Mouse (Mus musculus) limb, embryonic 15.5 days (tissue): Measurements from ENCODE around the gene Ddx19b. TPM values are rescaled to one million over a fixed set of nuclear protein-coding genes. Genes with fewer than 3 reads are reported as not detected.
"Not testable (repeated sequence)": the region's sequence is repeated elsewhere in the genome, so short reads cannot be mapped to it uniquely, and the experiment has no call there.

ENCODE experiments used
- ATAC-seq: fragments of 200-750 bp; cut with Nextera tagmentation; 2 replicates; pipeline ENCODE4 v1.8.0; 2017; ENCODE audit warnings: low read depth, moderate TSS enrichment; ENCODE audit not compliant: insufficient number of reproducible peaks, low FRiP score, low TSS enrichment
- H3K27ac ChIP-seq: fragments of 300-500 bp; sonication (generic); 2 replicates; pipeline ENCODE4 v1.5.1; 2015; ENCODE audit warnings: moderate library complexity, mild to moderate bottlenecking, inconsistent platforms
- H3K27me3 ChIP-seq: fragments of 300-500 bp; sonication (generic); 2 replicates; pipeline ENCODE4 v1.6.1; 2015; ENCODE audit warnings: inconsistent platforms
- H3K36me3 ChIP-seq: fragments of 300-500 bp; sonication (generic); 2 replicates; pipeline ENCODE4 v1.6.1; 2015; ENCODE audit warnings: inconsistent platforms
- H3K4me1 ChIP-seq: fragments of 300-500 bp; sonication (generic); 2 replicates; pipeline ENCODE4 v1.6.1; 2015; ENCODE audit warnings: inconsistent platforms
- H3K4me2 ChIP-seq: fragments of 300-500 bp; sonication (generic); 2 replicates; pipeline ENCODE4 v1.6.1; 2015; ENCODE audit warnings: mild to moderate bottlenecking, inconsistent platforms
- H3K4me3 ChIP-seq: fragments of 300-500 bp; sonication (generic); 2 replicates; pipeline ENCODE4 v1.5.1; 2015; ENCODE audit warnings: mild to moderate bottlenecking, inconsistent platforms
- H3K9ac ChIP-seq: fragments of 300-500 bp; sonication (generic); 2 replicates; pipeline ENCODE4 v1.6.1; 2015; ENCODE audit warnings: inconsistent platforms
- H3K9me3 ChIP-seq: fragments of 300-500 bp; sonication (generic); 2 replicates; pipeline ENCODE4 v1.6.1; 2016; ENCODE audit warnings: inconsistent platforms
- WGBS: fragments of 180-500 bp; shearing (Covaris S2); methylation state at CpG from one replicate; pipeline ENCODE4 v1.1.7; 2015; 5-methylcytosine and 5-hydroxymethylcytosine counted together
- polyA plus RNA-seq: library from polyadenylated mRNA; unstranded; fragments of >200 nt; fragmentation: Nextera tagmentation; extraction: Ambion mirVana; gene quantifications from 2 replicates; pipeline ENCODE4 v1.2.1, GENCODE M21; 2015

Gene Ddx19b
- polyA plus RNA-seq, 1 experiment from 2014 or later, result 4.9 TPM

GRCm38 (mm10) chr8:110981304-110981703 is 50.2 kb downstream of the Ddx19b start:
- Histone ChIP-seq H3K4me3 (no peak overlapping the region), H3K36me3 (peaks cover 74% of the 10 kb centered on the region), H3K4me1 (no peaks in the 10 kb centered on the region), H3K27ac (no peak overlapping the region), H3K9me3 (no peaks in the 10 kb centered on the region), H3K27me3 (no peaks in the 10 kb centered on the region), H3K4me2 (no peak overlapping the region), H3K9ac (no peak overlapping the region)
- WGBS, result 91% methylated on average over 2 of the region's 2 CpGs
- ATAC-seq, result no peak

DNA sequence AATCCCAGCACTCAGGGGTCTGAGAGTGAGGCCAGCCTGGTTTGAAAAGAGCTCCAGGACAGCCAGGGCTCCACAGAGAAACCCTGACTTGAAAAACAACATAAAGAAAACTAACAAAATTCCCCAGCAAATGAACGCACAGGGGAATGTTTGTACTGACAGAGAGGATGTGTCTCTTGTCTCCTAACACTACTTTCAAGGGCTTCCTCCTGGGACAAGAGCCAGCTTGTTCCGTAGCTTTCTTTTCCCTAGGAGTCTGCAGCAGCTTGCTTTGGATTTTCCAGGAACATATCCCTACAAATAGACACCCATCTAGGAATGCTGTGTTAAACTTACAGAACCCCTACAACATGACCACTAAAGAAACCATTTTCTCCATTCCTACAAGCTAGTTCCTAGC is 53.6 kb downstream of the Ddx19b start:
- not testable (repeated sequence) for ATAC-seq, H3K4me3 ChIP-seq, H3K4me2 ChIP-seq, H3K9me3 ChIP-seq, H3K4me1 ChIP-seq, H3K27me3 ChIP-seq, H3K27ac ChIP-seq, H3K9ac ChIP-seq
- WGBS, result 88% methylated on average over 2 of the region's 2 CpGs
- H3K36me3 ChIP-seq, result peaks cover 69% of the 10 kb centered on the region

GRCm38 (mm10) chr8:110976532-110976931 is 55.0 kb downstream of the Ddx19b start:
- WGBS, result 92% methylated on average over 8 of the region's 8 CpGs
- H3K27me3 ChIP-seq, H3K4me3 ChIP-seq, H3K27ac ChIP-seq, H3K4me2 ChIP-seq, H3K9ac ChIP-seq, ATAC-seq, H3K4me1 ChIP-seq, H3K9me3 ChIP-seq: not testable (repeated sequence)
- peaks cover 68% of the 10 kb centered on the region for H3K36me3 ChIP-seq

DNA sequence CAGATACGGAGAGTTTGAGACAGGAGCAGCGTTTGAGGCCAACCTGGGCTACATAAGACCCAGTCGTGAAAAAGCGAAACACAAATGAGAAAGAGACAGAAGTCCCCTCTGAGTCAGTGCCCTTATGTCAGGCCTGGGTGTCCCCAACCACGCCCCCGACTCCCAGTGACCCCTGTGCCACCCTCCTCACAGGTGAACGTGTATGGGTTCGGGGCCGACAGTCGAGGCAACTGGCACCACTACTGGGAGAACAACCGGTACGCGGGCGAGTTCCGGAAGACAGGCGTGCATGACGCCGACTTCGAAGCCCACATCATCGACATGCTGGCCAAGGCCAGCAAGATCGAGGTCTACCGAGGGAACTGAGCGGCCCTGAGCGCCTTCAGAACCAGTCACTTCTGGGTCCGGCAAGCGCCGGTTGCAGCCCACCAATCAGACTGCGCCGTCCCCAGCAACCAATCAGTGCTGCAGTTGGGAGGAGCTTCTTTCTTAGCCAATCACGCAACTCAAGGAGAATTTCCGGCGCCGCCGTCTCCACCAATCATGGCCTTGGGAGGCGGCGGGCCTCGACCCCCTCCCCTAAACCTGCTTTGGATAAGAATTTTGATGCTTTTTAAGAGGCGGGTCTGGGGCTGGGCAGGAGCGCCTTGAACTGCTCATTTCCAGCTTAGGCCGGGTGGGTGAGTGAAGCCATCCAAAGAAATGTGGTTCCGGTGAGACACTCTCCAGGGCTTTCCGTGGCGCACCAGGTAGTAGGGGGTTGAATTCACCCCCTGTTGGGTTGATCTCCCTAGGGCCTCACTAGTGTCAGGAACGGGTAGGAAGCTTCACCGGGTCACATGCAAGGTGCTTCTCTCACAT is 61.4 kb downstream of the Ddx19b start:
- no peak overlapping the region for H3K27ac ChIP-seq
- 6% methylated on average over 45 of the region's 45 CpGs for whole genome bisulfite sequencing

GRCm38 (mm10) chr8:110967326-110967725 is 64.2 kb downstream of the Ddx19b start:
- 77% methylated on average over 9 of the region's 9 CpGs for WGBS
- H3K4me1 ChIP-seq, result peaks cover 22% of the 10 kb centered on the region
- H3K9me3 ChIP-seq, result no peaks in the 10 kb centered on the region

More for the DNA sequence above, 61.4 kb downstream of the Ddx19b start:
- ATAC-seq, result peak; percentile 91
- H3K4me2 ChIP-seq, result peak overlapping the region; percentile 62
- peaks cover 22% of the 10 kb centered on the region for H3K4me1 ChIP-seq
- peak overlapping the region; percentile 41 for H3K4me3 ChIP-seq
- no peaks in the 10 kb centered on the region for H3K9me3 ChIP-seq
- H3K36me3 ChIP-seq, result peaks cover 66% of the 10 kb centered on the region
- no peaks in the 10 kb centered on the region for H3K27me3 ChIP-seq
- H3K9ac ChIP-seq, result peak overlapping the region; percentile 26

DNA sequence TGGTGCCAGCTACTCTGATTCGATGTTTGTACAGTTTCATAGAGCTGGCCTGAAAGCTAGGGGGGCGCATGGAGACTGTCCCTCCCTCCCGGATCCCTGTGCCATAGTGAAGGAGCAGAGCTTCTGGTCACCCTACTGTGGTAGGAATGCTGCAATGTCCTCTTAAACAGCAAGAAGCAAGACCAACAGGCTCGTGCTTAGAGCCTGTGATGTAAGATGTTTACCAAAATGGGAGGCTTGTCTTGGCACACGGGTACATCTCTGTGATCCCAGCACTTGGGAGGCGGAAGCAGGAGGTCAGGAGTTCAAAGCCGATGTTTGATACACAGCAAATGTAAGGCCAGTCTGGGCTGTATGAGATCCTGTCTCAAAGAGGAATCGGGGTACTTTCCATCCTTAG is 65.0 kb downstream of the Ddx19b start:
- Histone ChIP-seq H3K4me1 (peaks cover 22% of the 10 kb centered on the region), H3K4me2 (no peak overlapping the region), H3K9ac (no peak overlapping the region), H3K27ac (no peak overlapping the region; the same call in 1 of the 2 replicates), H3K9me3 (no peaks in the 10 kb centered on the region), H3K4me3 (no peak overlapping the region), H3K27me3 (no peaks in the 10 kb centered on the region), H3K36me3 (peaks cover 62% of the 10 kb centered on the region)
- WGBS, result 90% methylated on average over 8 of the region's 8 CpGs
- no peak for ATAC-seq

More at GRCm38 (mm10) chr8:110967326-110967725, 64.2 kb downstream of the Ddx19b start:
- Histone ChIP-seq H3K4me2 (no peak overlapping the region), H3K27ac (no peak overlapping the region), H3K36me3 (peaks cover 61% of the 10 kb centered on the region), H3K27me3 (no peaks in the 10 kb centered on the region), H3K9ac (no peak overlapping the region), H3K4me3 (no peak overlapping the region)
- ATAC-seq, result no peak

GRCm38 (mm10) chr8:110965594-110965993 is 66.0 kb downstream of the Ddx19b start:
- Histone ChIP-seq H3K4me3 (no peak overlapping the region), H3K27me3 (no peaks in the 10 kb centered on the region), H3K4me2 (no peak overlapping the region), H3K9me3 (no peaks in the 10 kb centered on the region), H3K4me1 (peaks cover 18% of the 10 kb centered on the region), H3K36me3 (peaks cover 58% of the 10 kb centered on the region), H3K27ac (no peak overlapping the region), H3K9ac (no peak overlapping the region)
- 43% methylated on average over 7 of the region's 7 CpGs for WGBS
- ATAC-seq, result 0 out of 2 replicates have a peak, but pooled peaks have one; percentile 21

DNA sequence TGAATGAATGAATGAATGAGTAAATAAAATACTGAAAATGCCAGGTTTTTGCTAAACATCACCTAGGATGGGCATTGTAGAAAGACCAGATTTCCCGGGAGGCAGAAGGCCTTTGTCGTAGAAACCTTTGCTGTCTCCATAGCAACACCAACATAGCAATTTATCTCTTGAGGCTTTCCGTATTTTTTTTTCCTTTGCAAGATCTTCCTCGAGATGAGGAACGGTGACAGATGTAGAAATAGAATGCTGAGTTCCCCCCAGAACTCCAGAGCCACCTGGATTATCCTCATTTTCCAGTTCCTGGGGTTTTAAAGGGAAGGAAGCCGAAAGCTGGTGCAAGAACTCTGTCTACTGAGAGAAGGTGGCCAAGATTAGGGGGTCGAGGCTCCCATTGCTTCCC is 66.9 kb downstream of the Ddx19b start:
- H3K27me3 ChIP-seq, result no peaks in the 10 kb centered on the region
- H3K9ac ChIP-seq, result no peak overlapping the region
- WGBS, result 78% methylated on average over 7 of the region's 7 CpGs
- peaks cover 66% of the 10 kb centered on the region for H3K36me3 ChIP-seq
- H3K4me2 ChIP-seq, result no peak overlapping the region
- no peaks in the 10 kb centered on the region for H3K9me3 ChIP-seq
- H3K27ac ChIP-seq, result no peak overlapping the region
- no peak overlapping the region for H3K4me3 ChIP-seq
- ATAC-seq, result no peak
- H3K4me1 ChIP-seq, result peaks cover 11% of the 10 kb centered on the region; the same call in 1 of the 2 replicates

DNA sequence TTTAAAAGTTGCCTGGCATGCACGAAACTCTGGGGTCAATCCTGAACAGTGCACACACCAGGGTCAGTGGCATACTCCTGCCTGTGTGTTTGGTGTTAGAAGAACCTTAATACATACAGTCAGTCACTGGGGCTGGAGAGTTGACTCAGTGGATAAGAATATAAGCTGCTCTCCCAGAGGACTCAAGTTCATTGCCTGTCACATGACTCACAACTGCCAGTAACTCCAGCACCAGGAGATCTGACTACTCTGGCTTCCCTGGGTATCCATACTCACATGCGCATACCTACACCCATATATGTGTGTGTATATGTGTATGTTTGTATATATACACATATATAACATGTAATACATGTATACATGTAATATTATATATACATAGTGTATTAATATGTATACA is 68.5 kb downstream of the Ddx19b start:
- no peaks in the 10 kb centered on the region for H3K27me3 ChIP-seq
- H3K9ac ChIP-seq, result no peak overlapping the region
- no peak for ATAC-seq
- no peak overlapping the region for H3K4me2 ChIP-seq
- peaks cover 71% of the 10 kb centered on the region for H3K36me3 ChIP-seq
- WGBS, result 94% methylated on average over 2 of the region's 2 CpGs
- no peak overlapping the region for H3K4me3 ChIP-seq
- no peaks in the 10 kb centered on the region for H3K9me3 ChIP-seq
- peaks cover 8% of the 10 kb centered on the region; the same call in 1 of the 2 replicates for H3K4me1 ChIP-seq
- H3K27ac ChIP-seq, result no peak overlapping the region

DNA sequence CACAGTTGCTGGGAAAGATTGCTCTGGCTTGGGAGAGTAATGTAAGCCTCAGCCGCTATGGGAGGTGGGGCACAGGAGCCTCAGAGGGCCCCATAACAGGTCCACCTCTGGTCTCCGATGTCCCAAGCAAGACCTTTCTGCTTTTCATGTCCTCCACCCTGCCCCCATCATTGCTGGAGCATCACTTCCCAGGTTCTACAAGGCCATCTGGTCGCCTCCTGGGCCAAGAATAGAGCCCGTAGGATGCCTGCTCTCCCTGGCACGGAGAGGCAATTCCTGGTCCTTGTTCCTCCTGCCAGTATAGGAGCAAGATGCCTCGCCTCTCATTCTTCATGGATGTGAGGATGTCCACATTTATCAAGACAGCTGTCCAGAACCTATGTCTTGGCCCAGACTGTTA is 71.6 kb downstream of the Ddx19b start:
- ATAC-seq, result no peak
- no peak overlapping the region for H3K9ac ChIP-seq
- peaks cover 64% of the 10 kb centered on the region for H3K36me3 ChIP-seq
- no peaks in the 10 kb centered on the region for H3K9me3 ChIP-seq
- H3K4me2 ChIP-seq, result no peak overlapping the region
- no peak overlapping the region for H3K27ac ChIP-seq
- WGBS, result 85% methylated on average over 6 of the region's 6 CpGs
- H3K4me3 ChIP-seq, result no peak overlapping the region
- H3K27me3 ChIP-seq, result no peaks in the 10 kb centered on the region
- no peaks in the 10 kb centered on the region for H3K4me1 ChIP-seq

DNA sequence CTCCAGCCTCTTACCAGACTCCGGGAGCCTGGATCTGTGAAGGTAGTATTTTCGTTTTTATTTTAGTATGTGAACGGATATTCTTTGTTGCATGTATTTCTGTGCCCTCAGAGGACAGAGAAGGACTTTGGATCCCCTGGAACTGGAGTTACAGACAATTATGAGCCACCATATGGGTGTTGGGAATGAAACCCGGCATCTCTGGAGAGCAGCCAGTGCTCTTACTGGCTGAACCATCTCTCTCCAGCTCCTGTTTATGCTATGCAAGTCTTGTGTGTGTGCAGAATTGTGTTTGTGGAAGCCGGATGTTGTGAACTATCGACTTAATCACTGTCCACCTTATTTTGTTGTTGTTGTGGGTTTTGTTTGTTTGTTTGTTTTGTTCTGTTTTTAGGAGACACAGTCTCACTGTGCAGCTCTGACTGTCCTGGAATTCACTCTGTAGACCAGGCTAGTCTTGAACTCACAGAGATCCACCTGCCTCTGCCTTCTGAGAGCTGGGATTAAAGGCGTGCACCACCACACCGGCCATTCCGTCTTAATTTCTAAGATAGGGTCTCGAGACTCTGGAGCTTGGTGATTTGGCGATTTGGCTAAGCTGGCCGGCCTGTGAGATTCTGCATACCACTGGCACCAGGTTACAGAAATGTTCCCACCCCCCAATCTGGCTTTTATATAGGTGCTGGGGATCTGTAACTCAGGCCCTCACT is 72.3 kb downstream of the Ddx19b start:
- no peak overlapping the region for H3K9ac ChIP-seq
- no peaks in the 10 kb centered on the region for H3K9me3 ChIP-seq
- H3K4me2 ChIP-seq, result no peak overlapping the region
- H3K27me3 ChIP-seq, result no peaks in the 10 kb centered on the region
- peaks cover 63% of the 10 kb centered on the region for H3K36me3 ChIP-seq
- 0 out of 2 replicates have a peak, but pooled peaks cover 2% of the 10 kb centered on the region for H3K4me1 ChIP-seq
- H3K27ac ChIP-seq, result no peak overlapping the region
- ATAC-seq, result no peak
- H3K4me3 ChIP-seq, result no peak overlapping the region
- WGBS, result 94% methylated on average over 12 of the region's 12 CpGs

GRCm38 (mm10) chr8:110958553-110958952 is 73.0 kb downstream of the Ddx19b start:
- WGBS, result 90% methylated on average over 7 of the region's 7 CpGs
- H3K36me3 ChIP-seq, result peaks cover 61% of the 10 kb centered on the region
- not testable (repeated sequence) for H3K4me2 ChIP-seq, ATAC-seq, H3K4me1 ChIP-seq, H3K27me3 ChIP-seq, H3K4me3 ChIP-seq, H3K27ac ChIP-seq, H3K9ac ChIP-seq, H3K9me3 ChIP-seq
